Comparison of ENCODE assay signal across 8 mouse cellular contexts in the genomic region with DNA sequence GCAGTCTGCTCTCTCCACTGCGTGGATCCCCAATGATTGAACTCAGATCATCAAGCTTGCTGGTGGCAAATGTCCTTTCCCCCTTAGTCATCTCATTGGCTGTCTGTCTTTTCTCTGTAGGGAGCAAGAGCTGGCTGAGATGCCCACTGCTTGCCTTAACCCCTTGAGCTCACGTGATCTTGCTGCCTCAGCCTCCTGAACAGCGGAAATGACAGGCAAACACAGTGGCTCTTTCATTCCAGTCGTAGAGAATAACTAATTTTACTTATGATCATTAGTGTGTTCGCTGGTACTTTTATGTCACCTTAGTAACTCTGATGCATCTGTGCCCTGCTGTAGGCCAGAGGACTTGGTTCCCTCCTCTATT.
A peak's percentile ranks its signal among the peaks of the same experiment; 100 is the strongest.
DNase-seq lines count a peak whose midpoint lies in the region; ATAC-seq and TF ChIP-seq lines count a peak whose summit lies in the region.

No protein-coding gene starts in this region.

- no peaks in the 10 kb centered on the region; the same call in 1 of the 2 replicates for H3K4me1 ChIP-seq in testis, adult 2 months (ENCODE audit: control insufficient read depth, insufficient read depth, low read length)
- H3K4me1 ChIP-seq in liver, embryonic 13.5 days (replicated peaks): peaks cover 19% of the 10 kb centered on the region

- no peak for ATAC-seq in liver, embryonic 13.5 days (ENCODE audit: low read depth)

- no peaks in the 10 kb centered on the region for H3K36me3 ChIP-seq in testis, adult 2 months (ENCODE audit: control insufficient read depth, insufficient read depth, low read length)
- H3K36me3 ChIP-seq in liver, embryonic 13.5 days: no peaks in the 10 kb centered on the region

- peak overlapping the region; percentile 62; the same call in 1 of the 2 replicates for H3K9ac ChIP-seq in liver, embryonic 13.5 days

- no peak for TF ChIP-seq CTCF in gastrocnemius, adult 2 months (IDR thresholded peaks at IDR 0.05)
- TF ChIP-seq CTCF in testis, adult 2 months (IDR thresholded peaks at IDR 0.05; ENCODE audit: control insufficient read depth, insufficient read depth, insufficient replicate concordance, low read depth, low read length): no peak

- no peak for TF ChIP-seq POLR2A in testis, adult 2 months (IDR thresholded peaks at IDR 0.05; ENCODE audit: control insufficient read depth, low read depth, low read length)

- H3K4me3 ChIP-seq in gastrocnemius, adult 2 months: peak overlapping the region; percentile 72
- peak overlapping the region; percentile 12; the same call in 1 of the 2 replicates for H3K4me3 ChIP-seq in testis, adult 2 months (ENCODE audit: control insufficient read depth, low read depth, low read length)
- peak overlapping the region; percentile 53 for H3K4me3 ChIP-seq in liver, embryonic 13.5 days (replicated peaks)

- no peaks in the 10 kb centered on the region for H3K27me3 ChIP-seq in testis, adult 2 months (ENCODE audit: control insufficient read depth, insufficient read depth, low read length)
- no peaks in the 10 kb centered on the region for H3K27me3 ChIP-seq in liver, embryonic 13.5 days

- WGBS in liver, embryonic 13.5 days (ENCODE audit: insufficient replicate concordance): 51% methylated on average over 5 of the region's 5 CpGs

- H3K4me2 ChIP-seq in liver, embryonic 13.5 days: peak overlapping the region; percentile 74

- intact Hi-C loops in gastrocnemius, adult 2 months (cut with DNase I): no loop called here

- no peak for DNase-seq in gastrocnemius, adult 2 months
- no peak for DNase-seq in gastrocnemius, adult 18-20 months (ENCODE audit: low spot score)
- DNase-seq in testis, postnatal 14 days (ENCODE audit: low spot score): no peak
- no peak for DNase-seq in liver, embryonic 13.5 days
- DNase-seq in layer of hippocampus, adult 9-11 months: no peak
- DNase-seq in urinary bladder, adult 2 months (ENCODE audit: low spot score): no peak
- no peak for DNase-seq in thymus, postnatal 25 days

- no peaks in the 10 kb centered on the region for H3K9me3 ChIP-seq in liver, embryonic 13.5 days (replicated peaks)

- H3K27ac ChIP-seq in gastrocnemius, adult 2 months: peak overlapping the region; percentile 81; the same call in 1 of the 2 replicates
- no peak overlapping the region for H3K27ac ChIP-seq in testis, adult 2 months (ENCODE audit: control insufficient read depth, insufficient read depth, low read depth, low read length)
- no peak overlapping the region for H3K27ac ChIP-seq in liver, embryonic 13.5 days

Comparison
In these comparisons a context has a peak if more than half of its experiments do, and no peak if none do; other contexts are left out.
1. H3K4me3 ChIP-seq: peak in every context shown above with its lines; median percentile 72 in gastrocnemius, adult 2 months; 53 in liver, embryonic 13.5 days; 12 in testis, adult 2 months.